Mouse (Mus musculus) cerebellum, postnatal 10 days (tissue): ENCODE data around the gene Serpinb6a.
A peak's percentile ranks its signal among the peaks of the same experiment; 100 is the strongest.

Source experiments
- DNase-seq, 2 experiments: peaks; one replicate each; pipeline ENCODE4 v3.0.0; 2021; ENCODE audit warnings: mixed read lengths in 2 of 2

Gene Serpinb6a

GRCm38 (mm10) chr13:34002058-34003006, at the start of gene Serpinb6a, which contains the start of gene Ripk1:
Gene Serpinb6a (minus strand): TSS chr13:34002794.
Gene Ripk1 (plus strand): TSS chr13:34002363.
- peak; percentile 95 to 96 for DNase-seq

GRCm38 (mm10) chr13:34051692-34052091, 49.1 kb upstream of the Serpinb6a start:
- DNase-seq = no peak

- no peak for DNase-seq
These were observed 47.9 kb upstream of the Serpinb6a start for GRCm38 (mm10) chr13:34050479-34050878.

GRCm38 (mm10) chr13:34047526-34047925, 44.9 kb upstream of the Serpinb6a start:
- DNase-seq = no peak

- DNase-seq = peak; percentile 96 to 98
These were observed 43.9 kb upstream of the Serpinb6a start for GRCm38 (mm10) chr13:34046421-34047012.

GRCm38 (mm10) chr13:34045511-34046249, 43.1 kb upstream of the Serpinb6a start:
- DNase-seq = no peak

GRCm38 (mm10) chr13:34043716-34044393, 41.3 kb upstream of the Serpinb6a start:
- no peak for DNase-seq

GRCm38 (mm10) chr13:34040091-34040490, 37.5 kb upstream of the Serpinb6a start:
- no peak for DNase-seq

GRCm38 (mm10) chr13:34038901-34039341, 36.3 kb upstream of the Serpinb6a start:
- DNase-seq = no peak

- DNase-seq = peak in 1 of 2 experiments; percentile 32
These were observed 35.5 kb upstream of the Serpinb6a start for GRCm38 (mm10) chr13:34038056-34038432.

- peak; percentile 95 to 97 for DNase-seq
These were observed 34.8 kb upstream of the Serpinb6a start, which contains the start of gene Bphl for GRCm38 (mm10) chr13:34037172-34038055. Gene Bphl (plus strand): TSS chr13:34037597.

- no peak for DNase-seq
These were observed 34.1 kb upstream of the Serpinb6a start for GRCm38 (mm10) chr13:34036726-34037125.

- no peak for DNase-seq
These were observed 32.8 kb upstream of the Serpinb6a start for GRCm38 (mm10) chr13:34035424-34035823.

GRCm38 (mm10) chr13:34032041-34032440, 29.4 kb upstream of the Serpinb6a start:
- no peak for DNase-seq

- no peak for DNase-seq
These were observed 19.4 kb upstream of the Serpinb6a start for GRCm38 (mm10) chr13:34021998-34022397.

GRCm38 (mm10) chr13:34018521-34018920, 15.9 kb upstream of the Serpinb6a start:
- peak; percentile 56 to 73 for DNase-seq

GRCm38 (mm10) chr13:34016927-34017569, 14.5 kb upstream of the Serpinb6a start:
- peak; percentile 85 to 87 for DNase-seq

GRCm38 (mm10) chr13:34007234-34007633, 4.6 kb upstream of the Serpinb6a start:
- no peak for DNase-seq

GRCm38 (mm10) chr13:34003058-34003457, 464 bp upstream of the Serpinb6a start:
- DNase-seq = no peak

- DNase-seq = peak; percentile 79 to 81
These were observed 7.4 kb downstream of the Serpinb6a start for GRCm38 (mm10) chr13:33995197-33995596.

- DNase-seq = no peak
These were observed 13.0 kb downstream of the Serpinb6a start for GRCm38 (mm10) chr13:33989625-33990024.
